Mouse (Mus musculus): ENCODE results near the gene Cbr2. TPM values are rescaled to one million over a fixed set of nuclear protein-coding genes. Genes with fewer than 3 reads are reported as not detected.
"Not testable (repeated sequence)": the region's sequence is repeated elsewhere in the genome, so short reads cannot be mapped to it uniquely, and the experiment has no call there.

The Cbr2 gene
- 0.98 and 1.1 TPM in 2 replicates for polyA plus RNA-seq (2014; fragmentation: Nextera tagmentation; extraction: Ambion mirVana)

- H3K9ac ChIP-seq (ENCODE audit: low read length), result no peak within 1 kb of the TSS
- H3K4me3 ChIP-seq (ENCODE audit: low read depth, low read length), result no peak within 1 kb of the TSS
- no peaks in the 10 kb centered on the region for H3K36me3 ChIP-seq (ENCODE audit: control insufficient read depth, insufficient read depth, low read length)
- no peak for DNase-seq (ENCODE audit: low spot score)
- no peak within 1 kb of the TSS for H3K27ac ChIP-seq (ENCODE audit: low read depth, low read length)
- H3K4me2 ChIP-seq (ENCODE audit: low read length), result no peak within 1 kb of the TSS
- no peaks in the 10 kb centered on the region for H3K9me3 ChIP-seq (replicated peaks; ENCODE audit: control insufficient read depth, low read length)
- ATAC-seq, result no peak
- H3K27me3 ChIP-seq (replicated peaks; ENCODE audit: control insufficient read depth, insufficient read depth, low read length), result no peaks in the 10 kb centered on the region
- no peaks in the 10 kb centered on the region; the same call in 1 of the 2 replicates for H3K4me1 ChIP-seq (ENCODE audit: control insufficient read depth, insufficient read depth, low read length)
- WGBS, result 82% methylated on average over 12 of the region's 12 CpGs
Measured at GRCm38 (mm10) chr11:120731858-120732680, at the start of gene Cbr2. Gene Cbr2 (minus strand): TSS chr11:120732114.

- not testable (repeated sequence) for H3K4me2 ChIP-seq (ENCODE audit: low read length); H3K9me3 ChIP-seq (replicated peaks; ENCODE audit: control insufficient read depth, low read length); DNase-seq (ENCODE audit: low spot score); H3K4me3 ChIP-seq (ENCODE audit: low read depth, low read length); H3K27ac ChIP-seq (ENCODE audit: low read depth, low read length); ATAC-seq; H3K9ac ChIP-seq (ENCODE audit: low read length); H3K27me3 ChIP-seq (replicated peaks; ENCODE audit: control insufficient read depth, insufficient read depth, low read length)
- 92% methylated on average over 6 of the region's 6 CpGs for WGBS
- Histone ChIP-seq H3K36me3 (ENCODE audit: control insufficient read depth, insufficient read depth, low read length) (peaks cover 28% of the 10 kb centered on the region), H3K4me1 (ENCODE audit: control insufficient read depth, insufficient read depth, low read length) (peaks cover 11% of the 10 kb centered on the region)
Measured at GRCm38 (mm10) chr11:120781361-120781760, 49.4 kb upstream of the Cbr2 start.

- Histone ChIP-seq H3K27ac (ENCODE audit: low read depth, low read length) (no peak overlapping the region), H3K27me3 (replicated peaks; ENCODE audit: control insufficient read depth, insufficient read depth, low read length) (no peaks in the 10 kb centered on the region), H3K9ac (ENCODE audit: low read length) (no peak overlapping the region), H3K36me3 (ENCODE audit: control insufficient read depth, insufficient read depth, low read length) (peaks cover 21% of the 10 kb centered on the region), H3K4me1 (ENCODE audit: control insufficient read depth, insufficient read depth, low read length) (peaks cover 6% of the 10 kb centered on the region), H3K9me3 (replicated peaks; ENCODE audit: control insufficient read depth, low read length) (no peaks in the 10 kb centered on the region), H3K4me2 (ENCODE audit: low read length) (no peak overlapping the region), H3K4me3 (ENCODE audit: low read depth, low read length) (no peak overlapping the region)
- DNase-seq (ENCODE audit: low spot score) (no peak), ATAC-seq (no peak)
- 84% methylated on average over 1 of the region's 1 CpGs for WGBS
Measured at GRCm38 (mm10) chr11:120779876-120780275, 48.0 kb upstream of the Cbr2 start.

DNA sequence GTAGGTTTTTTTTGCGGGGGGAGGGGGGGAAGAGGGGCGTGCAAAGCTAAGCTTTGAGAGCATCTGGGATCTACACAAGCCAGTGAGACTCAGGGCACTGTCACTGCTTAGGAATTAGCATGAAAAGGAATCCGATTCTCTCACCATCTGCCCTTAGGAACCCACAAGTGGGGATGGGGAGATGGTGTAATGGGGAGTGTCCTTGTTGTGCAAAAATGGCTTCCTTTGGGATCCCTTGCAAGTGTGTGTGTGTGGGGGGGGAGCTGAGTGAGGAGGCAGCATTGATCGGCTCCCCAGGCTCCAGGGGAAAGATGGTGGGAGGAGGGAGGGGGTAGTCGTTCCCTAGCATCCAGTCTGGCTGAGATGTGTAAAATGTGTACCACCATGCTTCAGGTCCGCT is 45.2 kb upstream of the Cbr2 start:
- peaks cover 17% of the 10 kb centered on the region for H3K36me3 ChIP-seq (ENCODE audit: control insufficient read depth, insufficient read depth, low read length)
- H3K4me2 ChIP-seq (ENCODE audit: low read length), result no peak overlapping the region
- H3K4me1 ChIP-seq (ENCODE audit: control insufficient read depth, insufficient read depth, low read length), result no peaks in the 10 kb centered on the region
- H3K4me3 ChIP-seq (ENCODE audit: low read depth, low read length), result no peak overlapping the region
- no peaks in the 10 kb centered on the region for H3K9me3 ChIP-seq (replicated peaks; ENCODE audit: control insufficient read depth, low read length)
- ATAC-seq, result no peak
- no peak for DNase-seq (ENCODE audit: low spot score)
- WGBS, result 27% methylated on average over 6 of the region's 6 CpGs
- H3K27me3 ChIP-seq (replicated peaks; ENCODE audit: control insufficient read depth, insufficient read depth, low read length), result no peaks in the 10 kb centered on the region
- no peak overlapping the region for H3K27ac ChIP-seq (ENCODE audit: low read depth, low read length)
- no peak overlapping the region for H3K9ac ChIP-seq (ENCODE audit: low read length)

GRCm38 (mm10) chr11:120775774-120776469 is 44.0 kb upstream of the Cbr2 start:
- no peak overlapping the region for H3K4me2 ChIP-seq (ENCODE audit: low read length)
- H3K9me3 ChIP-seq (replicated peaks; ENCODE audit: control insufficient read depth, low read length), result no peaks in the 10 kb centered on the region
- no peak overlapping the region for H3K9ac ChIP-seq (ENCODE audit: low read length)
- H3K27ac ChIP-seq (ENCODE audit: low read depth, low read length), result no peak overlapping the region
- peak; percentile 92 for DNase-seq (ENCODE audit: low spot score)
- H3K36me3 ChIP-seq (ENCODE audit: control insufficient read depth, insufficient read depth, low read length), result peaks cover 9% of the 10 kb centered on the region
- H3K4me1 ChIP-seq (ENCODE audit: control insufficient read depth, insufficient read depth, low read length), result no peaks in the 10 kb centered on the region
- H3K4me3 ChIP-seq (ENCODE audit: low read depth, low read length), result no peak overlapping the region
- peak; percentile 90 for ATAC-seq
- 28% methylated on average over 15 of the region's 15 CpGs for WGBS
- H3K27me3 ChIP-seq (replicated peaks; ENCODE audit: control insufficient read depth, insufficient read depth, low read length), result no peaks in the 10 kb centered on the region

GRCm38 (mm10) chr11:120773463-120774190 is 41.7 kb upstream of the Cbr2 start:
- H3K4me1 ChIP-seq (ENCODE audit: control insufficient read depth, insufficient read depth, low read length), result no peaks in the 10 kb centered on the region
- H3K36me3 ChIP-seq (ENCODE audit: control insufficient read depth, insufficient read depth, low read length), result no peaks in the 10 kb centered on the region
- no peak overlapping the region for H3K27ac ChIP-seq (ENCODE audit: low read depth, low read length)
- ATAC-seq, result no peak
- 87% methylated on average over 7 of the region's 7 CpGs for WGBS
- H3K27me3 ChIP-seq (replicated peaks; ENCODE audit: control insufficient read depth, insufficient read depth, low read length), result no peaks in the 10 kb centered on the region
- no peak for DNase-seq (ENCODE audit: low spot score)
- no peak overlapping the region for H3K4me3 ChIP-seq (ENCODE audit: low read depth, low read length)
- H3K9me3 ChIP-seq (replicated peaks; ENCODE audit: control insufficient read depth, low read length), result no peaks in the 10 kb centered on the region
- no peak overlapping the region for H3K9ac ChIP-seq (ENCODE audit: low read length)
- H3K4me2 ChIP-seq (ENCODE audit: low read length), result no peak overlapping the region

GRCm38 (mm10) chr11:120772749-120773148 is 40.8 kb upstream of the Cbr2 start:
- no peaks in the 10 kb centered on the region for H3K27me3 ChIP-seq (replicated peaks; ENCODE audit: control insufficient read depth, insufficient read depth, low read length)
- no peak overlapping the region for H3K27ac ChIP-seq (ENCODE audit: low read depth, low read length)
- no peak overlapping the region for H3K4me3 ChIP-seq (ENCODE audit: low read depth, low read length)
- H3K9me3 ChIP-seq (replicated peaks; ENCODE audit: control insufficient read depth, low read length), result no peaks in the 10 kb centered on the region
- DNase-seq (ENCODE audit: low spot score), result no peak
- no peak for ATAC-seq
- H3K4me1 ChIP-seq (ENCODE audit: control insufficient read depth, insufficient read depth, low read length), result no peaks in the 10 kb centered on the region
- H3K4me2 ChIP-seq (ENCODE audit: low read length), result no peak overlapping the region
- H3K9ac ChIP-seq (ENCODE audit: low read length), result no peak overlapping the region
- no peaks in the 10 kb centered on the region for H3K36me3 ChIP-seq (ENCODE audit: control insufficient read depth, insufficient read depth, low read length)
- WGBS, result 81% methylated on average over 3 of the region's 3 CpGs

DNA sequence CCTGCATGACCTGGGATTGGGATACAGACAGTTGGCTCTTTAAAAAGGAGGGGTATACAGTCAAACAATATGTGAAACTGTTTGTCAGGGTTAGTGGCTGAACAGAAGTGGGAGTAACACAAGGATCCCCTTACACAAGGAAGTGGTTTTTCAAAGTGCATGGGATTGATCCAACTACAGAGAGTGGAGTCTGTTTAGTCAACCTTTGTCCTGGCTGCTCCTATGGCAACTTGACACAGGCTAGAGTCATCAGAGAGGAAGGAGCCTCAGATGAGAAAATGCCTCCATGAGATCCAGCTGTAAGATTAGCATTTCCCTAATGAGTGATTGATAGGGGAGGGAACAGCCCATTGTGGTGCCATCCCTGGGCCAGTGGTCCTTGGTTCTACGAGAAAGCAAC is 36.3 kb upstream of the Cbr2 start:
- Histone ChIP-seq H3K4me2 (ENCODE audit: low read length) (no peak overlapping the region), H3K9me3 (replicated peaks; ENCODE audit: control insufficient read depth, low read length) (no peaks in the 10 kb centered on the region), H3K4me1 (ENCODE audit: control insufficient read depth, insufficient read depth, low read length) (no peaks in the 10 kb centered on the region), H3K27me3 (replicated peaks; ENCODE audit: control insufficient read depth, insufficient read depth, low read length) (no peaks in the 10 kb centered on the region), H3K36me3 (ENCODE audit: control insufficient read depth, insufficient read depth, low read length) (no peaks in the 10 kb centered on the region), H3K9ac (ENCODE audit: low read length) (no peak overlapping the region), H3K27ac (ENCODE audit: low read depth, low read length) (no peak overlapping the region), H3K4me3 (ENCODE audit: low read depth, low read length) (no peak overlapping the region)
- ATAC-seq (no peak), DNase-seq (ENCODE audit: low spot score) (no peak)
- 55% methylated on average over 1 of the region's 1 CpGs for WGBS

Data from forebrain, embryonic 14.5 days (tissue).